Mouse (Mus musculus) heart, adult 8-10 months (tissue): ENCODE results near the gene Fbxw7. TPM values are rescaled to one million over a fixed set of nuclear protein-coding genes. Genes with fewer than 3 reads are reported as not detected.

Experiments
- DNase-seq: peaks from one replicate; pipeline ENCODE4 v3.0.0; 2022; ENCODE audit warnings: low spot score
- total RNA-seq, 4 experiments: library from RNA; stranded (reverse); gene quantifications; 2 replicates each; pipeline ENCODE4 v1.2.4; 2022

Gene Fbxw7
- total RNA-seq, 4 experiments from 2014 or later: 40.0 to 44.7 (median 41.3) TPM

- no peak for DNase-seq
These were observed 136.6 kb downstream of the Fbxw7 start for GRCm38 (mm10) chr3:84951698-84952097.

DNA sequence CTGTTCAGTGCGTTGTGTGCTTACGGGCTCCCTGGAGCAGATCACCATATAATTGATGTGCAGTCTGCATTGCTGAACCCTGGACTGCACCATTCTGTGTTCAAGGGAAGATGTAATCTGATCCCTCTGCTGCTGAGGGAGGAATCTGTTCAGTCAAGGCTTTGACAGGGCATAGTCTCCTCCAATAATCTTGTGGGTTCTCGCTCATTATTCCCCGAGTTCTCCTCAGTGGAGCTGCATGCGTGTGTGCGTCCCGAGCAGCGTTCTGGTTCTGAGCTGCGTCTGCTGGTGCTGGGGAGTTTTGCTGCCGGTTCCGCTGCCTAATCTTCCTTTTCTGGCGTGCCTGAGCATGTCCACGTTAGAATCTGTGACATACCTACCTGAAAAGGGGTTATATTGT is 137.1 kb downstream of the Fbxw7 start:
- peak; percentile 55 for DNase-seq

DNA sequence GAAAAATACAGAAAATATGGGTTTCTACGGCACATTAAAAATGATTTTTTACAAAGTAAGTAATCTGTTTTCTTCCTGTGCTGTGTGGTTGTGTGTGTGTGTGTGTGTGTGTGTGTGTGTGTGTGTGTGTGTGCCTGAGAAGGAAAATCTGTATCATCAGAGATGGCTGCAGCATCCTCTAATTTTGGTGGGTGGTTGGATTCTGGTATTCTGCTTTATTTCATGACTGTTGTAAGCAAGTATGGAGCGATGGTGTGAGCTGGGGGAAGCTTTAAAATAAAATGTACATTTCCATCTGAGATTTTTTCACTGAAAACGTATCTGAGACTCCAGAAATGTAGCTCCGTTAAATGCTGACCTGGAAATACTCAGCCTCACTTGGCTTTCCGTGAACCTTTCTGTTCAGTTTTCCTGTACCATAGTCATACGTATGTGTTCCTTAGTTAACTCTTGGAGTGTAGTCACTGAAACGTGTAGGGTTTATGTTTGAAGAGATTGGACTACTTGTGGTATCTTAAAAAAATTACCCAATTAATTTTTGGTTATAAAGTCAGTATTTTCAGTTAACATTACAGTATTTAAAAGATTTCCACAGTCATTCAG is 137.6 kb downstream of the Fbxw7 start:
- no peak for DNase-seq

DNA sequence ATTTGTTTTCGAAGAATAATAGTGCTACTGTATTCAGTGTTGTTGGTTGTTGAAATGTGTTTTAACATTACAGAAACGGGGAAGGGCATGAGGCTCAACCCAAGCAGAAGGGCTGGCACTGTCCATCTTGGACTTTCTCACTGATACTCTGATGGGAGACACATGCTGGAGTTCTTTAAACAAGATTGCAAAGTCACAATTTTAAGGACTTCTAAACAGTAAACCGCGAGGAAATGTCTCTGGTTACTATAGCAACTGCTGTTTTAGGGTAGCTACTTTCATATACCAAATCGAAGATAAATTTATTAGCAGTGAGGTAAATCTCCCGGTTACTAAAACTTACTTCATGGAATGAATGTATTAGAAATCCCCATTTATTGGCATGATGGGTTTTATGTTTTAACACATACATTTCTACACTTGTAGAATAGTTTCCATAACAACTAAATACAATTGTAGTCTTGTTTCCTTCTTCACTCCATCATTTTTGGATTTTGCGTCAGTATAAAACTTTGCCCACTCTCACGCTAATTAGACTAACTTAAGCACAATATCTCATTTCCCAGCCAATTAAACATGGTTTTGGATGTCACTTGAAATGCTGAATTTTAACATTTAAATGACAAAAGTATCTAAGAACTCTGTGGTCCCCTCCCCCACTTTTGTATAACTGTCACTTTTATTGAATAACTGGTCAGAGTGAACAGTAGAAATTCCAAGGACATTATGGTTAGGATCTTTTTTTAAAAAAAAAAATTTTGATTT is 140.1 kb downstream of the Fbxw7 start:
- DNase-seq: no peak

DNA sequence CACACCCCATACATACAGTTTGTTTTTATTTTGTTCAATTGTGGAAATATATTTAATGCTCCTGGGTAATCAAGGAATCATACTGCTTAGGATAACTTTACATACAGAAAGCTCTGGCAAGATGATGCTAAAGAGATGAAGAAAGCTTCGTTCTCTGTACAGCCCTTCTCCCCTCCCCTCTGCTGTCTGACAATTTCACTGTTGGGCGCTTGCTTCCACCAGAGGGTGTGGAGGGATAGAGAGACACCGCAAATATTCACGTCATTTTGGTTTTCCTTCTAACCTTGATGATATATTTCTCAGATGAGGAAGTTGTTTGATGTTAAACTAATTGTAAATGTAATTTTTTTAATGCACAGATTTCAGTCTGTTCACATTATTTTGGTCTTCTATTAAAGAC is 140.8 kb downstream of the Fbxw7 start:
- DNase-seq: no peak

- DNase-seq: no peak
These were observed 150.1 kb downstream of the Fbxw7 start for GRCm38 (mm10) chr3:84965156-84965555.

DNA sequence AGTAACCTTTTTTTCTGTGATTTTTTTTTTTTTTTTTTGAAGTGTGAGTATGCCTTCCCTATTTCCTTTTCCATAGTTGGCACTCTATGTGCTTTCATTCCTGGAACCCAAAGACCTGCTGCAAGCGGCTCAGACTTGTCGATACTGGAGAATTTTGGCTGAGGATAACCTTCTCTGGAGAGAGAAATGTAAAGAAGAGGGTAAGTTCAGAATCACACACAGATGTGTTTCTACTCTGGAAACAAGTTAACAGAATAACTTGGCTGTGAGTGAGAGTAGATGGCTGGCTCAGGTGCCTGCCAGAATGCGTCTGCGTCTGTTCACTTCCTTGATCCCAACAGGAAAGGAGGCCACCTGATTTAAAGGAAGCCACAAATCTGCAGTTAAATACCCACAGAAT is 152.3 kb downstream of the Fbxw7 start:
- no peak for DNase-seq

- no peak for DNase-seq
These were observed 156.5 kb downstream of the Fbxw7 start for GRCm38 (mm10) chr3:84971561-84971960.

- no peak for DNase-seq
These were observed 157.8 kb downstream of the Fbxw7 start for GRCm38 (mm10) chr3:84972881-84973280.

GRCm38 (mm10) chr3:84974193-84974592 is 159.1 kb downstream of the Fbxw7 start:
- no peak for DNase-seq

DNA sequence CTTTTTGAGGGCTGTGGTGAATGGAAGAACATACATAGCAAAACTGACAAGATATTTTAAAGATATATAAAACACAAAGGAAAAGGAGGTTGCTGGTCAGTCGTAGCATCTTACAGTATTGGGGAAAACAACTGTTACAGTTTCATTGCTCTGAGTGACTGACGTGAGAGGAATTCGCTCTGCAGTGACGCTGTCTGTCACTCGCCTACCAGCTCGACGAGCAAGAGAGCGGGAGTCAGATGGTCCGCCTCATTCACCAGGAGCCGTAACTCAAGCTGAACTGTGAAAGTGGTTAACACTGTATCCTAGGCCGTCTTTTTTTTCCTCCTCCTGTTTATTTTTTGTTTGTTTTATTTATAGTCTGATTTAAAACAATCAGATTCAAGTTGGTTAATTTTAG is 163.6 kb downstream of the Fbxw7 start:
- DNase-seq: no peak

DNA sequence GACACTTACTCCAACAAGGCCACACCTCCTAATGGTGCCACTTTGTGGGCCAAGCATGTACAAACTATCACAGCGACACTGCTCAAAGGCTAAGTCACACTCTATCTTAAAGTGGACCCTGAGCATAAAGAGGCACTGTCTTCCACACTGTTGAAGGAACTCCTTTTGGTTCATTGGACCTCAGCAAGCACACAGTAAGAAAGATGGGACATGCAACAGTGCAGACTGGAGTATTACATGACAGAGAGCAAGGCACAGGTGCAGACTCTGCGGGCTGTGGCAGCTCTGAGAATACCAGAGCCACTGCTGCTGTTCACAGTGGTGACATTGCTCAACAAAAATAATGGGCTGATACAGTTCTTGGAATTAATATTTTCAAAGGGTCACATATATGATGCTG is 165.1 kb downstream of the Fbxw7 start:
- DNase-seq: no peak

- no peak for DNase-seq
These were observed 167.6 kb downstream of the Fbxw7 start for GRCm38 (mm10) chr3:84982688-84983087.

DNA sequence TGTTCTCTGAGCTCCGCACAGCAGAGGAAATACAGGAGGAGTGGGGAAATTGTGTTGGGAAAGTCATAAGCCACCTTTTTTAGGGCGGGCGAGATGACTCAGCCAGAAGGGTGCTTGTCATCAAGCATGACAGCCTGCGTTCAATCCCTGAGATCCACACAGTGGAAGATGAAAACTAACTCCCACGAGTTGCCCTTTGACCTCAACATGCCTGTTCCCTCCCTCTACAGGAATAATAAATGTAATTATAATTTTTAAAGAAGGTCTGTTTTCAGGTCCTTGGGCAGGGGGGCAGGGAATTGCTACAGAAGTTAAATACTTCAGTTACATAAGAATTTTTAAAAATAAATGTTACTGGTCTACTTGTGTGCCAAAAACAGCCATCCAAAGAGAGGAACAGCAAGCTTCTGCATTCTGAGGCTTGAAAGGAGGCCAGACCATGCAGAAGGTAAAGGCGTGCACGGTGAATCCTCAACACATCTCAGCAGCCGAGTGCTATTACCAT is 170.1 kb downstream of the Fbxw7 start:
- peak; percentile 26 for DNase-seq

DNA sequence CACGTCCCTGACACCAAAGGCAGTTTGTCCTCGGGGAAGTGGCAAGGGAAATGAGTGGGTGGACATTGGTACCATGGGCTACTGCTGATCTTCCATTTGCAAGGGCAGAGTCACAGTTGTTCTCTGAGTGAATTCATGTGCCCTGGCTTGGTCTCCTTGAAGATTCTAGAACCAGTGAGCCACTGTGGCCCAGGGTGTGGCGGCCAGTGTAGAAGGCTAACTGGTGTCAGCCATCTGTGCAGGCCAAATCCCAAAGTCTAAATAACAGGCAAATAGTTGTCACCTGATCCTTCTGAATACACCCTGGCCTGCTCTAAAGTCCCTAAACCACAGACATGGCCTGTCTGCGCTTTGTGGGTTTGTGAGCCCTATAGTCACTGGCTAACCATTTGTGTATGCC is 173.8 kb downstream of the Fbxw7 start:
- no peak for DNase-seq

DNA sequence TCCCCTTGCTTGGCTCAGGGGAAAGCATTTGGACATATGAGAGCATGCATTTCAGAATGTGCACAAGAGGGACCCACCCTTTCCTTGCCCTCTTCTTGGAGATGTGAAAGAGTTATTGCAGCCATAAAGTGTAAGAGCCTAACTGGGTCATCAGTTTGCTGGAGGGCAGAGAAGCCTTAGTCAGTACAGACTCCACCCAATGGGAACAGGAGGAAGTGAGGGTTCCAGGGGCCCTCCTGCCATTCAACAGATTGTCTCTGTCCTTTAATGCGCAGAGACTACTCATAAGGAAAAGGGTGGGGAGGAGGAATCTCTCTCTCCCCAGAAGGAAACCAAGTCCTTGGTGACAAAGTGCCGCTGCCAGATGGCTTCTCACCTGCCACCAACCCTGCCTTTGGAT is 190.2 kb downstream of the Fbxw7 start:
- no peak for DNase-seq

GRCm38 (mm10) chr3:85012889-85013288 is 197.8 kb downstream of the Fbxw7 start:
- DNase-seq: no peak

GRCm38 (mm10) chr3:85015667-85016066 is 200.6 kb downstream of the Fbxw7 start:
- no peak for DNase-seq

- no peak for DNase-seq
These were observed 205.1 kb downstream of the Fbxw7 start for GRCm38 (mm10) chr3:85020137-85020536.

- DNase-seq: no peak
These were observed 206.7 kb downstream of the Fbxw7 start for GRCm38 (mm10) chr3:85021816-85022215.

- DNase-seq: no peak
These were observed 207.7 kb downstream of the Fbxw7 start for GRCm38 (mm10) chr3:85022800-85023199.

- no peak for DNase-seq
These were observed 209.2 kb downstream of the Fbxw7 start for GRCm38 (mm10) chr3:85024237-85024636.
